Comparison of ENCODE assay signal across 36 mouse cellular contexts in the genomic region with DNA sequence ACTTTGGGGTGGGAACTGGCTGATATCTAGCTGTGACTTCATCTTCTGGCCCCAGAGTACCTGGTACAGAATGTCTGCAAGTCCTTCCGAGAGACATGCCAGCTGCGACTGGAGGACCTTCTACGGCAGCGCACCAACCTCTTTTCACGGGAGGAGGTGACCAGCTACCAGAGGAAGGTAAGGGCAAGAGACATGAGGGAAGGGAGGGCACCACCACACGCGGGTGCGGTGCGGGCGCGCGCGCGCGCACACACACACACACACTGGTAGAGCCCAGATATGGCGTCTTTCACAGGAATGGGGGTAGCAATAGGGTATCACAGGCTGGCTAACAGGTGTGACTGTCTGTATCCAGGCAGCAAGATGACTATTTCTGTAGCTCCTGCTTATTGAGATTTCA. TPM values are rescaled to one million over a fixed set of nuclear protein-coding genes. Genes with fewer than 3 reads are reported as not detected.
"Had no signal": no experiment of that assay in that cellular context is flagged by ENCODE, and none has a peak within 500 bp of the region (broad histone marks: within the 10 kb centered on the region; RNA-seq: fewer than 3 reads in every experiment).

No protein-coding gene starts in this region.

- H3K4me3 ChIP-seq: heart, embryonic 13.5 days; heart, embryonic 15.5 days; hindbrain, embryonic 13.5 days; hindbrain, embryonic 15.5 days; kidney, embryonic 15.5 days; layer of hippocampus, adult 2 months; left cerebral cortex, adult 2 months; limb, embryonic 10.5 days; limb, embryonic 12.5 days had no signal

- ATAC-seq: forebrain, postnatal 0 days; hindbrain, postnatal 0 days; intestine, embryonic 16.5 days had no signal

- H3K4me2 ChIP-seq: heart, embryonic 11.5 days; heart, embryonic 13.5 days; heart, embryonic 15.5 days; hindbrain, embryonic 13.5 days; hindbrain, embryonic 15.5 days; kidney, embryonic 15.5 days; limb, embryonic 12.5 days had no signal

- H3K36me3 ChIP-seq: heart, embryonic 13.5 days; heart, embryonic 15.5 days; hindbrain, embryonic 13.5 days; hindbrain, embryonic 15.5 days; kidney, embryonic 15.5 days; limb, embryonic 10.5 days; limb, embryonic 12.5 days had no signal

- H3K4me1 ChIP-seq: heart, embryonic 13.5 days; heart, embryonic 15.5 days; hindbrain, embryonic 13.5 days; kidney, embryonic 15.5 days; limb, embryonic 10.5 days; limb, embryonic 12.5 days had no signal

- H3K9me3 ChIP-seq: heart, embryonic 13.5 days; heart, embryonic 15.5 days; hindbrain, embryonic 13.5 days; hindbrain, embryonic 15.5 days; kidney, embryonic 15.5 days; limb, embryonic 10.5 days; limb, embryonic 12.5 days had no signal

- DNase-seq: forebrain, postnatal 0 days; gastrocnemius, postnatal 14 days; gastrocnemius, postnatal 36 days; heart, adult 11 months; heart, postnatal 14 days; heart, postnatal 36 days; kidney, adult 11 months; kidney, adult 2 months; kidney, adult 9 months; kidney, postnatal 14 days; kidney, postnatal 36 days; liver had no signal

- H3K27me3 ChIP-seq: heart, embryonic 15.5 days; hindbrain, embryonic 13.5 days; hindbrain, embryonic 15.5 days; kidney, embryonic 15.5 days had no signal

- H3K27ac ChIP-seq: heart, embryonic 13.5 days; heart, embryonic 15.5 days; hindbrain, embryonic 13.5 days; hindbrain, embryonic 15.5 days; hindbrain, postnatal 0 days; kidney, embryonic 15.5 days; kidney, postnatal 0 days; layer of hippocampus, adult 2 months; left cerebral cortex, adult 2 months; limb, embryonic 10.5 days; limb, embryonic 12.5 days had no signal

- H3K9ac ChIP-seq: forebrain, postnatal 0 days; heart, embryonic 13.5 days; heart, embryonic 15.5 days; hindbrain, embryonic 13.5 days; hindbrain, embryonic 15.5 days; kidney, embryonic 15.5 days; limb, embryonic 12.5 days had no signal

RNA-seq across cellular contexts. Expression of gene Lingo4, which starts 8.9 kb away (rescaled TPM):
- total RNA-seq: hematopoietic stem cell, adult 5-6 weeks had no signal
- polyA plus RNA-seq: heart, embryonic 11.5 days; limb, embryonic 10.5 days; limb, embryonic 12.5 days had no signal

RNA-seq across cellular contexts. Expression of gene C2cd4d, which starts 27.2 kb away (rescaled TPM):
- total RNA-seq: gastrocnemius, adult 18-20 months; gastrocnemius, adult 8-10 months; hematopoietic stem cell, adult 5-6 weeks had no signal

RNA-seq across cellular contexts. Expression of gene Them5, which starts 47.5 kb away (rescaled TPM):
- total RNA-seq: forebrain, postnatal 0 days; gastrocnemius, adult 18-20 months; gastrocnemius, adult 8-10 months; gastrocnemius, postnatal 36 days; heart, adult 8-10 months; heart, postnatal 14 days; heart, postnatal 36 days; hematopoietic stem cell, adult 5-6 weeks; hindbrain, postnatal 0 days; layer of hippocampus, adult 2 months; layer of hippocampus, postnatal 10 days; layer of hippocampus, postnatal 25 days; left cerebral cortex, adult 2 months; left cerebral cortex, postnatal 14 days; left cerebral cortex, postnatal 36 days had no signal
- polyA plus RNA-seq: forebrain, postnatal 0 days; heart, embryonic 13.5 days; heart, postnatal 0 days; hindbrain, embryonic 11.5 days; intestine, embryonic 14.5 days; kidney, embryonic 15.5 days; limb, embryonic 10.5 days had no signal
